9 mouse cellular contexts compared by ENCODE assay signal in the genomic region with DNA sequence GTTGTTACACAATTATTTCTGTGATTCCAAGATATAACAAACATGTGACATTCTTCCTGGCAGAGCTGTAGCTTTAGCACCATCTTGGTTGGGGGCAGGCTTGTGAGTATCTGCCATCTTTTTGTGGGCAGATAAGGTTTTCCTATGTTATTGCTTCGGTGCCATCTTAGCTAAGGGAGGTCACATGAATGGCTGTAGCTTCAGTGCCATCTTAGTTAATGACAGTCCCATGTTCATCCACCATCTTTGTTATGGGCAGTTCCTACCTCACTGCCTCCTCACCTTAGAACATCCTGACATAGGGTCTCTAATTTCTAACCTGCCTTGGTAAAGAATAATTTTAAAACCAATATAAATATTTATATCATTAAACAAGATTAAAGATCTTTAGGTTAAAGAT.
"Had no signal": no experiment of that assay in that cellular context is flagged by ENCODE, and none has a peak within 500 bp of the region (broad histone marks: within the 10 kb centered on the region; RNA-seq: fewer than 3 reads in every experiment).

No protein-coding gene starts in this region.

- DNase-seq: gastrocnemius, postnatal 25 days; heart, adult 18-20 months; heart, postnatal 14 days; heart, postnatal 36 days; kidney, adult 11 months; kidney, adult 2 months; kidney, adult 9 months; kidney, postnatal 14 days; kidney, postnatal 36 days had no signal
